Mouse (Mus musculus): ENCODE measurements at regions not wholly inside any gene's neighbourhood (a gene's known extent, or its start where the extent isn't known, plus 50 kb on each side); places are given as distances from the start of the nearest gene placed in this dataset.

- no peaks in the 10 kb centered on the region for H3K36me3 ChIP-seq
- H3K4me3 ChIP-seq: no peak overlapping the region
- no peaks in the 10 kb centered on the region for H3K9me3 ChIP-seq
- 64% methylated on average over 6 of the region's 6 CpGs for WGBS
- H3K4me2 ChIP-seq (replicated peaks): no peak overlapping the region
- ATAC-seq (replicated peaks): no peak
- no peaks in the 10 kb centered on the region for H3K4me1 ChIP-seq
- no peaks in the 10 kb centered on the region for H3K27me3 ChIP-seq
- no peak overlapping the region for H3K9ac ChIP-seq (replicated peaks)
- no peak overlapping the region for H3K27ac ChIP-seq (replicated peaks)
Observed at GRCm38 (mm10) chr12:27283964-27284363, 58.4 kb downstream of the Sox11 start.

GRCm38 (mm10) chr12:27261965-27262364 is 80.4 kb downstream of the Sox11 start:
- Histone ChIP-seq H3K27ac (replicated peaks) (no peak overlapping the region), H3K4me3 (no peak overlapping the region), H3K36me3 (no peaks in the 10 kb centered on the region), H3K4me1 (no peaks in the 10 kb centered on the region), H3K27me3 (no peaks in the 10 kb centered on the region), H3K9me3 (no peaks in the 10 kb centered on the region), H3K4me2 (replicated peaks) (no peak overlapping the region), H3K9ac (replicated peaks) (no peak overlapping the region)
- ATAC-seq (replicated peaks): no peak

GRCm38 (mm10) chr12:27254125-27254524 is 88.2 kb downstream of the Sox11 start:
- Histone ChIP-seq H3K4me2 (replicated peaks) (no peak overlapping the region), H3K4me1 (peaks cover 7% of the 10 kb centered on the region), H3K36me3 (no peaks in the 10 kb centered on the region), H3K27ac (replicated peaks) (0 out of 2 replicates have a peak overlapping the region, but pooled peaks have one; percentile 29), H3K27me3 (no peaks in the 10 kb centered on the region), H3K4me3 (no peak overlapping the region), H3K9me3 (no peaks in the 10 kb centered on the region), H3K9ac (replicated peaks) (no peak overlapping the region)
- no peak for ATAC-seq (replicated peaks)
- WGBS: 32% methylated on average over 3 of the region's 3 CpGs

DNA sequence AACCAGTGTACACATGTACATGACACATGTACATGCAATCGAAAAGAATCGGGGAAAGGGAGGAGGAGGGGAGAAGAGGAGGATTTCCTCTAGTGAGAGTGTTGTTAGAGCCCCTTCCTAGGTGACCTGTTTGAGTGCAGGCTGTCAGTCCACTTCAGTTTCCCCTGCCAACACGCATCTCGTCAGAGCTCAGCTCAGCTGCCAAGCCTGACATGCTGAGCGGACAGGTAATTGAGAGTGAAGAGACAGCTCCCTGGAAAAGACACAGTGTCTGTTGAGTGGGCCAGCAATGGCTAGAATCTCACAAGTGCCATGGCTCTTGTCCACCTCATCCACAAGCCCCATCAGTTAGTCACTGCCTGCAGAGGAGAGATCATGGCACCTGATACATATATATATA is 90.9 kb downstream of the Sox11 start:
- no peaks in the 10 kb centered on the region for H3K9me3 ChIP-seq
- H3K27me3 ChIP-seq: no peaks in the 10 kb centered on the region
- no peak for ATAC-seq (replicated peaks)
- H3K4me2 ChIP-seq (replicated peaks): no peak overlapping the region
- H3K9ac ChIP-seq (replicated peaks): no peak overlapping the region
- H3K36me3 ChIP-seq: no peaks in the 10 kb centered on the region
- H3K27ac ChIP-seq (replicated peaks): no peak overlapping the region
- H3K4me1 ChIP-seq: peaks cover 26% of the 10 kb centered on the region
- no peak overlapping the region for H3K4me3 ChIP-seq
- 63% methylated on average over 5 of the region's 5 CpGs for WGBS

GRCm38 (mm10) chr12:27248545-27248855 is 93.9 kb downstream of the Sox11 start:
- H3K27me3 ChIP-seq: no peaks in the 10 kb centered on the region
- H3K27ac ChIP-seq (replicated peaks): peak overlapping the region; percentile 90
- H3K4me3 ChIP-seq: no peak overlapping the region
- no peak overlapping the region for H3K9ac ChIP-seq (replicated peaks)
- 16% methylated on average over 3 of the region's 3 CpGs for WGBS
- H3K4me2 ChIP-seq (replicated peaks): peak overlapping the region; percentile 19; the same call in 1 of the 2 replicates
- H3K36me3 ChIP-seq: no peaks in the 10 kb centered on the region
- ATAC-seq (replicated peaks): peak; percentile 87
- H3K4me1 ChIP-seq: peaks cover 19% of the 10 kb centered on the region
- no peaks in the 10 kb centered on the region for H3K9me3 ChIP-seq

GRCm38 (mm10) chr12:27247756-27248544 is 94.4 kb downstream of the Sox11 start:
- Histone ChIP-seq H3K4me3 (no peak overlapping the region), H3K36me3 (no peaks in the 10 kb centered on the region), H3K4me1 (peaks cover 19% of the 10 kb centered on the region), H3K27me3 (no peaks in the 10 kb centered on the region), H3K27ac (replicated peaks) (peak overlapping the region; percentile 90), H3K9ac (replicated peaks) (no peak overlapping the region), H3K9me3 (no peaks in the 10 kb centered on the region), H3K4me2 (replicated peaks) (peak overlapping the region; percentile 19; the same call in 1 of the 2 replicates)
- 22% methylated on average over 10 of the region's 10 CpGs for WGBS
- ATAC-seq (replicated peaks): peak; percentile 83

GRCm38 (mm10) chr12:27235748-27236147 is 106.6 kb downstream of the Sox11 start:
- Histone ChIP-seq H3K4me3 (no peak overlapping the region), H3K36me3 (no peaks in the 10 kb centered on the region), H3K27ac (replicated peaks) (no peak overlapping the region), H3K4me2 (replicated peaks) (no peak overlapping the region), H3K9me3 (no peaks in the 10 kb centered on the region), H3K4me1 (no peaks in the 10 kb centered on the region), H3K27me3 (no peaks in the 10 kb centered on the region), H3K9ac (replicated peaks) (no peak overlapping the region)
- ATAC-seq (replicated peaks): no peak
- WGBS: 78% methylated on average over 1 of the region's 1 CpGs

- no peak for ATAC-seq (replicated peaks)
- Histone ChIP-seq H3K9ac (replicated peaks) (no peak overlapping the region), H3K27me3 (no peaks in the 10 kb centered on the region), H3K9me3 (no peaks in the 10 kb centered on the region), H3K4me1 (no peaks in the 10 kb centered on the region), H3K27ac (replicated peaks) (no peak overlapping the region), H3K36me3 (no peaks in the 10 kb centered on the region), H3K4me2 (replicated peaks) (no peak overlapping the region), H3K4me3 (no peak overlapping the region)
- WGBS: 91% methylated on average over 3 of the region's 3 CpGs
Observed at GRCm38 (mm10) chr12:27221541-27221940, 120.8 kb downstream of the Sox11 start.

DNA sequence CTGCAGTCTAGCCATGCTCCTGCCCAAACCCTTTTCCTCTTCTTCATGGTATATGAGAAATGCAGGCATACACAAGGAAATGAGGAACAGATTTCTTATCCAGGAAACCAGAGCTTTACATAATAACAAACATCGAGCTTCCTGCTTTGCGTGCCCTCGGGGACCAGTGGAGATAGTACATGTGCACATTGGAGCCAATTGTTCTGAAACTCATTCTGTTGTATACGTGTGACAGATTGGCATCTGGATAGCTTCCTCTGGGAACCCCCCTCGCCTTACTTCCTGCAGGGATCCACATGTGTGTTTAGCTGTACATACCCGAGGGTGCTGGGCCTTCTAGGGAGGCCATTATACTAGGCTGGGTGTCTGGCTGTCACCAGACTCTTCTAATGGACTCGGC is 141.2 kb downstream of the Sox11 start:
- Histone ChIP-seq H3K9me3 (no peaks in the 10 kb centered on the region), H3K27me3 (no peaks in the 10 kb centered on the region), H3K36me3 (no peaks in the 10 kb centered on the region), H3K27ac (replicated peaks) (no peak overlapping the region), H3K9ac (replicated peaks) (no peak overlapping the region), H3K4me2 (replicated peaks) (no peak overlapping the region), H3K4me3 (no peak overlapping the region), H3K4me1 (no peaks in the 10 kb centered on the region)
- no peak for ATAC-seq (replicated peaks)
- 83% methylated on average over 7 of the region's 7 CpGs for WGBS

- no peak overlapping the region for H3K4me2 ChIP-seq (replicated peaks)
- H3K27me3 ChIP-seq: no peaks in the 10 kb centered on the region
- ATAC-seq (replicated peaks): no peak
- H3K9ac ChIP-seq (replicated peaks): no peak overlapping the region
- no peak overlapping the region for H3K27ac ChIP-seq (replicated peaks)
- no peaks in the 10 kb centered on the region for H3K9me3 ChIP-seq
- H3K4me3 ChIP-seq: no peak overlapping the region
- H3K4me1 ChIP-seq: peaks cover 4% of the 10 kb centered on the region; the same call in 1 of the 2 replicates
- H3K36me3 ChIP-seq: no peaks in the 10 kb centered on the region
Observed at GRCm38 (mm10) chr12:27194001-27194400, 148.4 kb downstream of the Sox11 start.

DNA sequence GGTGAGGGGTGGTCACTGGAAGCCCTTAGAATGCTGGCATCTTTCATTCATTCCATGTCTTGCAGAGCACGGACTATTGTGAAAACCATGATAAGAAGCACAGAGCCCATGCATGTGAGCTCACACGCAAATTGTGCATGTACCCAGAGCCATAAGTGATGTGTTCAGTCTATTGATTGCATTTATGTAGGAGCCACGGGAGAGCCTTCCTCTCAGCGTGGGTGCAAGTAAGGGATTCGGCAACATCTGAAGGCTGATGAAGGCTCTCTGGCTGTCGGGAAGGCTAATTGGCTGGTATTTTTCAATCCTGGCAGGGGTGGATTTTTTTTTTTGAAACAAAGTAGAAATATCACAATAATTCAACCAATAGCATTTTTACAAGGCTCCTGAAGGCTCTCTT is 150.5 kb downstream of the Sox11 start:
- no peak overlapping the region for H3K4me3 ChIP-seq
- H3K4me1 ChIP-seq: peaks cover 4% of the 10 kb centered on the region; the same call in 1 of the 2 replicates
- no peak overlapping the region for H3K4me2 ChIP-seq (replicated peaks)
- no peaks in the 10 kb centered on the region for H3K9me3 ChIP-seq
- ATAC-seq (replicated peaks): no peak
- no peak overlapping the region for H3K9ac ChIP-seq (replicated peaks)
- 52% methylated on average over 6 of the region's 6 CpGs for WGBS
- H3K27me3 ChIP-seq: no peaks in the 10 kb centered on the region
- H3K36me3 ChIP-seq: no peaks in the 10 kb centered on the region
- H3K27ac ChIP-seq (replicated peaks): no peak overlapping the region

DNA sequence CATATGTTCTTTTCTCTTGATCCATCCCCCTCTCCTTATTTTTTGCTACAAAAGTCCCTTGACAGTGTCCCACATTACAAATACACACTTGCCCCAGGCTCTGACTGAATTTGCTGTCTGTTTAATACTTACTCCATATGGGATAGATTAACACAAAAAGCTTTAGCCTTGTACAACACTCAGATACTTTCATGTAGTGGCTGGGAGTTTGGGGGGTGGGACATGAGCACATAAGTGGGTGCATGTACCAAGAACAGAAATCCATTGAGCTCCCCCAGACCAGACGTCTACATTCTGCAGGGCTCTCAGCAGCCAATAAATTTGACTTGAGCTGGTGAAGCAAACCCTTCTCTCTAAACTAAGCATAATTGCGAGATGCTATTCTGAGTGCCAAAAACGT is 154.9 kb downstream of the Sox11 start:
- no peak overlapping the region for H3K4me2 ChIP-seq (replicated peaks)
- no peak overlapping the region for H3K4me3 ChIP-seq
- WGBS: 70% methylated on average over 3 of the region's 3 CpGs
- H3K4me1 ChIP-seq: peaks cover 12% of the 10 kb centered on the region
- H3K9me3 ChIP-seq: no peaks in the 10 kb centered on the region
- no peaks in the 10 kb centered on the region for H3K27me3 ChIP-seq
- H3K36me3 ChIP-seq: no peaks in the 10 kb centered on the region
- H3K27ac ChIP-seq (replicated peaks): no peak overlapping the region
- ATAC-seq (replicated peaks): no peak
- no peak overlapping the region for H3K9ac ChIP-seq (replicated peaks)

Data from forebrain, embryonic 15.5 days (tissue).